Mouse (Mus musculus) left cerebral cortex, postnatal 14 days (tissue): Measurements from ENCODE around the gene Micall1. TPM values are rescaled to one million over a fixed set of nuclear protein-coding genes. Genes with fewer than 3 reads are reported as not detected.

Experiments
- DNase-seq, 2 experiments: peaks; one replicate each; pipeline ENCODE4 v3.0.0; 2021 to 2022; ENCODE audit warnings: low spot score in 2 of 2, mixed read lengths in 1 of 2
- intact Hi-C: fragments of 180-260 bp; cut with DNase I; formaldehyde crosslinking; loops from one replicate; pipeline ENCODE4 v1.15.1; 2025
- long read RNA-seq, 2 experiments: library from polyadenylated mRNA; stranded (forward); transcript quantifications; one replicate each; pipeline ENCODE4 v2.0.0; 2021
- total RNA-seq, 2 experiments: library from RNA; stranded (reverse); gene quantifications; 2 replicates each; pipeline ENCODE4 v1.2.3; 2021

Gene Micall1
- 10 to 100 TPM; 22.1 to 27.8 TPM for total RNA-seq
- long read RNA-seq, experiment 1, partial matches to known transcripts: 0 of 13 reads
- long read RNA-seq, experiment 1, other reads (novel, unspliced or antisense): 11 of 13 reads
- long read RNA-seq, experiment 2, full-length matches to known transcripts: 2 of 9 reads
- long read RNA-seq, experiment 2, partial matches to known transcripts: 0 of 9 reads
- long read RNA-seq, experiment 2, other reads (novel, unspliced or antisense): 7 of 9 reads

GRCm38 (mm10) chr15:79108421-79109320 is at the start of gene Micall1:
Gene Micall1, plus strand, starts transcription at chr15:79108898.
- DNase-seq: peak in 1 of 2 experiments; percentile 24
- intact Hi-C loops: no loop called here

GRCm38 (mm10) chr15:79060887-79061565 is 47.7 kb upstream of the Micall1 start:
- intact Hi-C loops: no loop called here
- DNase-seq: no peak

GRCm38 (mm10) chr15:79062376-79063159 is 46.1 kb upstream of the Micall1 start, which contains the start of gene Ankrd54:
Gene Ankrd54, minus strand, starts transcription at chr15:79062893.
- intact Hi-C loops: no loop called here
- DNase-seq: peak; percentile 99 to 100

DNA sequence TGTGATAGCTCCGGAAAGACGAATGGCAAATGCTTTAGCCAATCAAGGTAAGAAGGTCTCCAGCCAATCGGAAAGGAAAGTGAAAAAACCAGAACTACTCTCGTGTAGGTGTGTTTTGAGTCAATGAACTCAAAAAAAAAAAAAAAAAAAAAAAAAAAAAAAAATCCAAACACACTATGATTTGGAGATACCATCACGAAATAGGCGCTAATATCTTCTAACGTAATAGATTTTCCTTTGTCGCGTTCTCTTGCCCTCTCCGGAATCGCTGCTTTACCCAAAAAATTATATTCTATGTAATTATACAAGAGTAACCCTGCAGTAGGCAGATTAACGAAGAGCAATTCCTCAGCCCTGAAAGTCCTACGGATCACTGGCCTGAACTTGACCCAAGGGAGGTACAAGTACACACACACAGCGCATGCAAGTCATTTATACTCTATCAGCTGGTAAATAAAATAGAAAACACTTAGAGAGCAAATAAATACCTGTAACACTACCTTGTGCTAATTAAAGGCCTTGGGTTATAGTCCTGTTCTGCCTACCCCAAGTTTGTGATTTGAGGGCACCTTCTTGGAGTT is 45.4 kb upstream of the Micall1 start:
- intact Hi-C loops: no loop called here
- DNase-seq: no peak

- no peak for DNase-seq
- intact Hi-C loops: no loop called here
Observed at GRCm38 (mm10) chr15:79065086-79065770, 43.5 kb upstream of the Micall1 start.

- intact Hi-C loops: no loop called here
Observed at GRCm38 (mm10) chr15:79066276-79066675, 42.4 kb upstream of the Micall1 start.

GRCm38 (mm10) chr15:79067631-79068030 is 41.1 kb upstream of the Micall1 start:
- intact Hi-C loops: no loop called here
- no peak for DNase-seq

More at GRCm38 (mm10) chr15:79066276-79066675, 42.4 kb upstream of the Micall1 start:
- no peak for DNase-seq

DNA sequence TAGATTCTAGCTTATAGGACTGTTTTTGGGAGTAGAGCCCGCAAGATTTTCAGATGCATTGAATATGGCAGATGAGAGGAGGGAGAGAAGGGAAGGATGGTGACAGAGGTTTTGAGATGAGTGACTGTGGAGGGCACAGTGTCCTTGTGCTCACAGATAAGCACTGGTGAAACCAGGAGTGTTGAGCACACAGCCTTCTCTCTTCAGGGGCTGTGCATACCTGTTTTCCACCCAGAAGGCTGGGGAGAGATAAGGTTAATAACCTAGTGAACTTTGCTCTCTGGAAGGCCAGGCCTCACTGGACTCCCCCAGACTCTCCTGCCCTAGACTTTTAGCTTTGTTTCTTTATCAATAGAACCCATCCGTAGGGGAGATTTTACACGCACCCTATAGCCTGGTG is 40.3 kb upstream of the Micall1 start:
- intact Hi-C loops: no loop called here
- no peak for DNase-seq

- DNase-seq: peak in 1 of 2 experiments; percentile 39
- intact Hi-C loops: loop anchor here (2.0 kb wide), 1 partner anchor 33 kb away; no protein-coding TSS in a partner anchor
Observed at GRCm38 (mm10) chr15:79071117-79072039, 37.3 kb upstream of the Micall1 start.

- intact Hi-C loops: no loop called here
- no peak for DNase-seq
Observed at GRCm38 (mm10) chr15:79073752-79074151, 34.9 kb upstream of the Micall1 start.

- DNase-seq: no peak
- intact Hi-C loops: no loop called here
Observed at GRCm38 (mm10) chr15:79074446-79074845, 34.3 kb upstream of the Micall1 start.

DNA sequence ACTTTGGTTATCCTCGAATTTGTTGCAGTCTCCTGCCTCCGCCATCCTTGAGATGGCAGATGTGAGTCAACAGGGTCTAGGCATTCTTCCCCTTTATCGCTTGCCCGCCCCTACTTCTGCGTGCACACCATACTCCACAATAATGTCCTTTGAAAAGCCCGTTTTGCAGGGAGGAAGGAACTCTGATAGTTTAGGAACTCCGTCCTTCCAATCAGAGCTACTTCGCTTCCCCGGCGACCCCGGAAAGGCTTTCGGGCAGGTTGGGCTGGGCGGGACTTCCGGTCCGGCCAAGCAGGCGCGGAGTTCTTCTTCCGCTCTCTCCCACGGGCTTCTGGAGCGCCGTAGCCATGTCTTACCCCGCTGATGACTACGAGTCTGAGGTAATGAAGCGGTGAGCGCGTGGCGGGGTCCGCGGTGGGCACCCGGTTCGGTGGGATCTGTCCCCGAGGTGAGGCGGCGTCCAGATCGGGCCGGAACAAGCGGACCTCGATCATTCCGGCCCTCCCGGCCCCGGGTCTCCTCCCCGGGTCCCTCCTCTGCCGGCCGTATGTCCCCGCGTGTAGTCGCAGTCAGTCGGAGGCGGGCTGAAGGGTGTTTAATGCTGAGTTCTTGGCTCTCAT is 33.7 kb upstream of the Micall1 start, which contains the start of gene Eif3l:
TSS of gene Eif3l (plus strand) at position 267 of the 620 bp plus-strand sequence.
- intact Hi-C loops: no loop called here
- peak; percentile 74 to 89 for DNase-seq

DNA sequence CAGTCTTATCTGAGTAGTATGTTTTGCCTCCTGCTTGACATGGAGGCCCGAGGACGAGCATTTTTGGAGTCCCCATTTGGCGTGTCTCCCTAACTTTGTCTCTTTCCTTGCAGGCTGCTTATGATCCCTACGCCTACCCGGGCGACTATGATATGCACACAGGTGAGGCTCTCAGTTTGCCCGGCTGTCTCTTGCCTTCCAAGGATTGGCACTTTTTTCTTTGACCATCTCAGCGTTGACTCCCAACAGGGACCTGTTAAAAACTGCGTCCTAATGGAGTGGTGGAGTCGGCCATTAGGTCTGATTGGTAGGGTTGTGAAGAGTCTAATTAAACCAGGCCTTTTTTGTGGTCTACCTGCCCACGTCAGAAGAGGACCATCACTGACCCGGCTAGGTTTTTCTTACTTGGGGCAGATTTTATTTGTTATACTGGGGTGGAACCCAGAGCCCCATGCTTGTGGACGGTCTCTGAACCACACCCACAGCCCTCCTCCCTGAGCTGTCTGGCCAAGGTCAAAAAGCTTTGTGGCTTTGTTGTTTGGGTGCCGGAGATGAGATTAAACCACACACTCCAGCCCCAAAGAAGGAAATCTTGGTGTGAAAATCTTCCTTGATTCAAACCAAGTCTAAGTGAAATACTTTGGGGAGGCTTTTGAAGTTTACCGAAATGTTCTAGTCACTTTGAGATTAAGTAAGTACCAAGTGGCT is 32.9 kb upstream of the Micall1 start:
- intact Hi-C loops: no loop called here

GRCm38 (mm10) chr15:79079567-79079966 is 29.1 kb upstream of the Micall1 start:
- intact Hi-C loops: no loop called here
- DNase-seq: no peak

More for the DNA sequence above, 32.9 kb upstream of the Micall1 start:
- no peak for DNase-seq

- DNase-seq: no peak
- intact Hi-C loops: loop anchor here (10.0 kb wide), 1 partner anchor 53 kb away; the partner anchor contains the start of genes 1700088E04Rik and Polr2f
Observed at GRCm38 (mm10) chr15:79092284-79092683, 16.4 kb upstream of the Micall1 start.
